Mouse (Mus musculus) erythroid progenitor cell, adult 5-6 weeks (primary cell): ENCODE data around the gene Slxl1. TPM values are rescaled to one million over a fixed set of nuclear protein-coding genes. Genes with fewer than 3 reads are reported as not detected.
"Not testable (repeated sequence)": the region's sequence is repeated elsewhere in the genome, so short reads cannot be mapped to it uniquely, and the experiment has no call there.

Source experiments
- ATAC-seq: replicated peaks from 2 replicates; pipeline ENCODE4 v1.8.0; 2016; ENCODE audit warnings: moderate number of reproducible peaks, mild to moderate bottlenecking, moderate TSS enrichment, inconsistent platforms; ENCODE audit not compliant: poor library complexity, low FRiP score, severe bottlenecking
- total RNA-seq, 2 experiments: library from RNA; stranded (forward) in 1 of 2; stranded (reverse) in 1 of 2; fragments of 150-400 nt in 1 of 2; fragments of 186-747, 209-891 nt in 1 of 2; gene quantifications; 2 replicates each; pipeline versions ENCODE4 v1.2.3 to v1.2.4; 2015 to 2017; ENCODE audit warnings: low replicate concordance in 2 of 2

The Slxl1 gene
- total RNA-seq (2015; ENCODE audit: low replicate concordance) (not detected in 2 replicates), total RNA-seq (2017; ENCODE audit: low replicate concordance) (not detected in 2 replicates)

GRCm38 (mm10) chrX:55226576-55226975, at the start of gene Slxl1:
Gene Slxl1 (plus strand): TSS chrX:55226876.
- not testable (repeated sequence) for ATAC-seq
